Mouse (Mus musculus): Measurements from ENCODE around the gene Smdt1. TPM values are rescaled to one million over a fixed set of nuclear protein-coding genes. Genes with fewer than 3 reads are reported as not detected.
A peak's percentile ranks its signal among the peaks of the same experiment; 100 is the strongest.

Smdt1 gene
- polyA plus RNA-seq, 1 experiment: 106 TPM

DNA sequence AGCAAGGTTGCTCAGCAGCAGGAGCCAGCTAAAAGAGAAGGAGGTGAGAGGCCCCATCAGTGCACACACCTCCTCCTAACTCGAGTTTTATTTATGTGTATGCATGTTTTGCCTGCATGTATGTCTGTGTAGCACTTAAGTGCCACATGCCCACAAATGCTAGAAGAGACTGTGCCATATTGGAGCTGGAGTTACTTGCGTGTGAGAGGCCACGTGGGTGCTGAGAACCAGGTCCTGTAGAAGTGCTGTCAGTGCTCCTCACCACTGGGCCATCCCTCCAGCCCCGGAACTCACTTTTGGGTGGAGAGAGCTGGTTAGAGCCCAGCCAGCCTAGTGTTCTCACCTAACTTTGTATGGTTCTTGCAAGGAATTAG, 8.5 kb downstream of the Smdt1 start:
- Histone ChIP-seq H3K36me3 (ENCODE audit: control insufficient read depth, insufficient read depth, low read length) (peaks cover 16% of the 10 kb centered on the region), H3K4me1 (ENCODE audit: control insufficient read depth, insufficient read depth, insufficient read length) (peaks cover 11% of the 10 kb centered on the region), H3K27me3 (ENCODE audit: control insufficient read depth, insufficient read depth, low read length) (no peaks in the 10 kb centered on the region), H3K27ac (ENCODE audit: insufficient read depth, low read length) (no peak overlapping the region), H3K4me3 (ENCODE audit: extremely low read depth, insufficient read depth, insufficient read length) (peak overlapping the region; percentile 37; the same call in 1 of the 2 replicates)
- DNase-seq (ENCODE audit: low read depth in 1 of 2, low spot score in 2 of 2): no peak
- TF ChIP-seq CTCF (IDR thresholded peaks at IDR 0.05; ENCODE audit: extremely low read depth, insufficient read depth, insufficient read length, insufficient replicate concordance) (no peak), POLR2A (IDR thresholded peaks at IDR 0.05; ENCODE audit: low read depth, low read length) (no peak)
- WGBS: 57% methylated on average over 4 of the region's 4 CpGs

GRCm38 (mm10) chr15:82347852-82348251, 9.1 kb downstream of the Smdt1 start:
- 96% methylated on average over 12 of the region's 12 CpGs for WGBS

GRCm38 (mm10) chr15:82348258-82348998, 9.7 kb downstream of the Smdt1 start:
- no peak for DNase-seq (ENCODE audit: low read depth in 1 of 2, low spot score in 2 of 2)
- Histone ChIP-seq H3K27ac (ENCODE audit: insufficient read depth, low read length) (no peak overlapping the region), H3K4me1 (ENCODE audit: control insufficient read depth, insufficient read depth, insufficient read length) (peaks cover 15% of the 10 kb centered on the region), H3K36me3 (ENCODE audit: control insufficient read depth, insufficient read depth, low read length) (peaks cover 16% of the 10 kb centered on the region), H3K4me3 (ENCODE audit: extremely low read depth, insufficient read depth, insufficient read length) (no peak overlapping the region), H3K27me3 (ENCODE audit: control insufficient read depth, insufficient read depth, low read length) (no peaks in the 10 kb centered on the region)
- TF ChIP-seq POLR2A (IDR thresholded peaks at IDR 0.05; ENCODE audit: low read depth, low read length) (no peak), CTCF (IDR thresholded peaks at IDR 0.05; ENCODE audit: extremely low read depth, insufficient read depth, insufficient read length, insufficient replicate concordance) (no peak)
- WGBS: 73% methylated on average over 8 of the region's 8 CpGs

More at GRCm38 (mm10) chr15:82347852-82348251, 9.1 kb downstream of the Smdt1 start:
- no peak overlapping the region for H3K4me3 ChIP-seq (ENCODE audit: extremely low read depth, insufficient read depth, insufficient read length)
- no peaks in the 10 kb centered on the region for H3K27me3 ChIP-seq (ENCODE audit: control insufficient read depth, insufficient read depth, low read length)
- H3K36me3 ChIP-seq (ENCODE audit: control insufficient read depth, insufficient read depth, low read length): peaks cover 16% of the 10 kb centered on the region
- H3K4me1 ChIP-seq (ENCODE audit: control insufficient read depth, insufficient read depth, insufficient read length): peaks cover 12% of the 10 kb centered on the region
- no peak for DNase-seq (ENCODE audit: low read depth in 1 of 2, low spot score in 2 of 2)
- no peak for TF ChIP-seq CTCF (IDR thresholded peaks at IDR 0.05; ENCODE audit: extremely low read depth, insufficient read depth, insufficient read length, insufficient replicate concordance)
- TF ChIP-seq POLR2A (IDR thresholded peaks at IDR 0.05; ENCODE audit: low read depth, low read length): no peak
- H3K27ac ChIP-seq (ENCODE audit: insufficient read depth, low read length): no peak overlapping the region

- DNase-seq (ENCODE audit: low read depth in 1 of 2, low spot score in 2 of 2): no peak
- 88% methylated on average over 2 of the region's 2 CpGs for WGBS
- H3K4me1 ChIP-seq (ENCODE audit: control insufficient read depth, insufficient read depth, insufficient read length): peaks cover 15% of the 10 kb centered on the region
- H3K36me3 ChIP-seq (ENCODE audit: control insufficient read depth, insufficient read depth, low read length): peaks cover 16% of the 10 kb centered on the region
- H3K27me3 ChIP-seq (ENCODE audit: control insufficient read depth, insufficient read depth, low read length): no peaks in the 10 kb centered on the region
- H3K27ac ChIP-seq (ENCODE audit: insufficient read depth, low read length): no peak overlapping the region
- no peak overlapping the region for H3K4me3 ChIP-seq (ENCODE audit: extremely low read depth, insufficient read depth, insufficient read length)
- TF ChIP-seq CTCF (IDR thresholded peaks at IDR 0.05; ENCODE audit: extremely low read depth, insufficient read depth, insufficient read length, insufficient replicate concordance) (no peak), POLR2A (IDR thresholded peaks at IDR 0.05; ENCODE audit: low read depth, low read length) (no peak)
These were observed 10.2 kb downstream of the Smdt1 start for GRCm38 (mm10) chr15:82348999-82349341.

- no peak overlapping the region for H3K27ac ChIP-seq (ENCODE audit: insufficient read depth, low read length)
- no peak overlapping the region for H3K4me3 ChIP-seq (ENCODE audit: extremely low read depth, insufficient read depth, insufficient read length)
- no peak for DNase-seq (ENCODE audit: low read depth in 1 of 2, low spot score in 2 of 2)
- WGBS: 94% methylated on average over 4 of the region's 4 CpGs
- TF ChIP-seq CTCF (IDR thresholded peaks at IDR 0.05; ENCODE audit: extremely low read depth, insufficient read depth, insufficient read length, insufficient replicate concordance): no peak
- no peak for TF ChIP-seq POLR2A (IDR thresholded peaks at IDR 0.05; ENCODE audit: low read depth, low read length)
- H3K4me1 ChIP-seq (ENCODE audit: control insufficient read depth, insufficient read depth, insufficient read length): peaks cover 15% of the 10 kb centered on the region
- H3K36me3 ChIP-seq (ENCODE audit: control insufficient read depth, insufficient read depth, low read length): peaks cover 16% of the 10 kb centered on the region
- H3K27me3 ChIP-seq (ENCODE audit: control insufficient read depth, insufficient read depth, low read length): no peaks in the 10 kb centered on the region
These were observed 11.6 kb downstream of the Smdt1 start for GRCm38 (mm10) chr15:82350349-82350748.

- no peak for DNase-seq (ENCODE audit: low read depth in 1 of 2, low spot score in 2 of 2)
- H3K36me3 ChIP-seq (ENCODE audit: control insufficient read depth, insufficient read depth, low read length): peaks cover 16% of the 10 kb centered on the region
- peaks cover 15% of the 10 kb centered on the region for H3K4me1 ChIP-seq (ENCODE audit: control insufficient read depth, insufficient read depth, insufficient read length)
- TF ChIP-seq POLR2A (IDR thresholded peaks at IDR 0.05; ENCODE audit: low read depth, low read length) (no peak), CTCF (IDR thresholded peaks at IDR 0.05; ENCODE audit: extremely low read depth, insufficient read depth, insufficient read length, insufficient replicate concordance) (no peak)
- H3K27me3 ChIP-seq (ENCODE audit: control insufficient read depth, insufficient read depth, low read length): no peaks in the 10 kb centered on the region
- WGBS: 72% methylated on average over 3 of the region's 3 CpGs
- H3K27ac ChIP-seq (ENCODE audit: insufficient read depth, low read length): no peak overlapping the region
- no peak overlapping the region for H3K4me3 ChIP-seq (ENCODE audit: extremely low read depth, insufficient read depth, insufficient read length)
These were observed 12.7 kb downstream of the Smdt1 start for GRCm38 (mm10) chr15:82351480-82351879.

DNA sequence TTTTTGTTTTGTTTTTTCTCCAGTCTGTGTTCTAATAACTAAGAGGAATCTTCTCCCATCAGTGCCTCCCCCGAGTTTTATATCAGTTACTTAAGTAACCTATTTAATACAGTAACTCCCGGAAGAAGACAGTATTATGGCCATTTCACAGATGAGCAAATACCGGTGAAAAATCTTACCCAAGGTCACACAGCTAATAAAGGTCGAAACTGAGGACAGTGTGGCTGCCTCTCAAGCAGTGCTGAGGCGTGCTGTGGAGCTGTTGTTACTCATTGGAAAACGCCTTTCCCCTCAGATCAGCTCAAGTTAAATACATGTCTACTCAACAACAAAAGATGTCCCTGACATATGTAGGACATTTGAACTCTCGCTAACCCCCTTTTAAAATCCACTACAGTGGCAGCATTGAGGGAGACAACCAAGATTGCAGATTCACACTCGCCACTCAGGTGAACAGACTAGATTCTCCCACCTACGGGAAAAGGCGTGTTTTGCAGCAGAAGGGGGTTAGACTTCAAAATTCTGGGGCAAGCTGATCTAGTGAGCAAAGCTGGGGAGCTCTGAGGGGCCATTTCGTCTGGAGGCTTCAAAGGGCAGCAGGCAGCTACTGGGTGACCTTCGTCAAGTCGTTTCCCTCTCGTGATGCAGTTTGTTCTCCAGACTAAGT, 14.5 kb downstream of the Smdt1 start:
- Histone ChIP-seq H3K4me1 (ENCODE audit: control insufficient read depth, insufficient read depth, insufficient read length) (peaks cover 7% of the 10 kb centered on the region), H3K27me3 (ENCODE audit: control insufficient read depth, insufficient read depth, low read length) (no peaks in the 10 kb centered on the region), H3K36me3 (ENCODE audit: control insufficient read depth, insufficient read depth, low read length) (peaks cover 16% of the 10 kb centered on the region), H3K27ac (ENCODE audit: insufficient read depth, low read length) (no peak overlapping the region), H3K4me3 (ENCODE audit: extremely low read depth, insufficient read depth, insufficient read length) (peak overlapping the region; percentile 85)
- 22% methylated on average over 14 of the region's 14 CpGs for WGBS
- no peak for DNase-seq (ENCODE audit: low read depth in 1 of 2, low spot score in 2 of 2)
- TF ChIP-seq CTCF (IDR thresholded peaks at IDR 0.05; ENCODE audit: extremely low read depth, insufficient read depth, insufficient read length, insufficient replicate concordance) (no peak), POLR2A (IDR thresholded peaks at IDR 0.05; ENCODE audit: low read depth, low read length) (no peak)
